Mouse (Mus musculus) testis, adult 2 months (tissue): Measurements from ENCODE around the gene Chmp2a.

Experiments
- CTCF ChIP-seq: fragments of 200-500 bp; IDR thresholded peaks from 2 replicates; pipeline ENCODE4 v1.5.1; 2012; ENCODE audit warnings: low read depth, mild to moderate bottlenecking, inconsistent platforms, low read length, moderate library complexity; ENCODE audit not compliant: control insufficient read depth, insufficient read depth, insufficient replicate concordance
- POLR2A ChIP-seq: fragments of 200-500 bp; IDR thresholded peaks from 2 replicates; pipeline ENCODE4 v1.6.1; 2012; ENCODE audit warnings: low read depth, mild to moderate bottlenecking, inconsistent platforms, low read length, moderate library complexity; ENCODE audit not compliant: control insufficient read depth

GRCm38 (mm10) chr7:13006531-13006930 lies 28.1 kb downstream of the Chmp2a start:
- TF ChIP-seq CTCF (no peak), POLR2A (no peak)
